ENCODE assay signal across 15 mouse cellular contexts in genomic region chr8:26833784-26834183, GRCm38 (mm10).
DNase-seq lines count a peak whose midpoint lies in the region; ATAC-seq and TF ChIP-seq lines count a peak whose summit lies in the region.
"Had no signal": no experiment of that assay in that cellular context is flagged by ENCODE, and none has a peak within 500 bp of the region (broad histone marks: within the 10 kb centered on the region; RNA-seq: fewer than 3 reads in every experiment).

No protein-coding gene starts in this region.

- no peaks in the 10 kb centered on the region for H3K36me3 ChIP-seq in hindbrain, embryonic 10.5 days
- no peaks in the 10 kb centered on the region for H3K36me3 ChIP-seq in hindbrain, postnatal 0 days (ENCODE audit: insufficient read depth, low read length)
- H3K36me3 ChIP-seq in midbrain, embryonic 11.5 days (ENCODE audit: control insufficient read depth, insufficient read depth, low read length) = no peaks in the 10 kb centered on the region
- H3K36me3 ChIP-seq in midbrain, embryonic 14.5 days (ENCODE audit: control insufficient read depth, insufficient read depth, low read length) = no peaks in the 10 kb centered on the region
- H3K36me3 ChIP-seq in stomach, embryonic 14.5 days (ENCODE audit: control insufficient read depth, insufficient read depth, low read length) = no peaks in the 10 kb centered on the region
- no peaks in the 10 kb centered on the region for H3K36me3 ChIP-seq in stomach, postnatal 0 days (ENCODE audit: control insufficient read depth, insufficient read depth, low read length)
- H3K36me3 ChIP-seq in limb, embryonic 10.5 days = no peaks in the 10 kb centered on the region
- H3K36me3 ChIP-seq: embryonic facial prominence, embryonic 12.5 days; forebrain, embryonic 12.5 days had no signal

- H3K9me3 ChIP-seq in hindbrain, embryonic 10.5 days = no peaks in the 10 kb centered on the region
- no peaks in the 10 kb centered on the region for H3K9me3 ChIP-seq in hindbrain, postnatal 0 days (ENCODE audit: low read length)
- no peaks in the 10 kb centered on the region for H3K9me3 ChIP-seq in midbrain, embryonic 11.5 days (ENCODE audit: control insufficient read depth, low read length)
- no peaks in the 10 kb centered on the region for H3K9me3 ChIP-seq in midbrain, embryonic 14.5 days (ENCODE audit: control insufficient read depth, low read length)
- no peaks in the 10 kb centered on the region for H3K9me3 ChIP-seq in stomach, embryonic 14.5 days (ENCODE audit: control insufficient read depth, low read depth, low read length)
- no peaks in the 10 kb centered on the region for H3K9me3 ChIP-seq in stomach, postnatal 0 days (ENCODE audit: control insufficient read depth, low read length)
- H3K9me3 ChIP-seq in limb, embryonic 10.5 days (replicated peaks) = no peaks in the 10 kb centered on the region
- H3K9me3 ChIP-seq: embryonic facial prominence, embryonic 12.5 days; forebrain, embryonic 12.5 days had no signal

- H3K4me3 ChIP-seq in hindbrain, embryonic 10.5 days = no peak overlapping the region
- no peak overlapping the region for H3K4me3 ChIP-seq in hindbrain, postnatal 0 days (ENCODE audit: low read length)
- no peak overlapping the region for H3K4me3 ChIP-seq in midbrain, embryonic 11.5 days (ENCODE audit: low read depth, low read length)
- no peak overlapping the region for H3K4me3 ChIP-seq in midbrain, embryonic 14.5 days (replicated peaks; ENCODE audit: low read depth, low read length)
- H3K4me3 ChIP-seq in stomach, embryonic 14.5 days (ENCODE audit: low read depth, low read length) = no peak overlapping the region
- no peak overlapping the region for H3K4me3 ChIP-seq in stomach, postnatal 0 days (ENCODE audit: low read depth, low read length)
- H3K4me3 ChIP-seq in limb, embryonic 10.5 days = no peak overlapping the region
- H3K4me3 ChIP-seq: embryonic facial prominence, embryonic 12.5 days; forebrain, embryonic 12.5 days had no signal

- H3K9ac ChIP-seq in hindbrain, postnatal 0 days (replicated peaks; ENCODE audit: low read length) = no peak overlapping the region
- H3K9ac ChIP-seq in midbrain, embryonic 11.5 days (ENCODE audit: low read length) = no peak overlapping the region
- H3K9ac ChIP-seq in midbrain, embryonic 14.5 days (replicated peaks; ENCODE audit: low read length) = no peak overlapping the region
- H3K9ac ChIP-seq in stomach, embryonic 14.5 days (replicated peaks; ENCODE audit: low read depth, low read length) = no peak overlapping the region
- no peak overlapping the region for H3K9ac ChIP-seq in stomach, postnatal 0 days (ENCODE audit: low read length)
- H3K9ac ChIP-seq: embryonic facial prominence, embryonic 12.5 days; forebrain, embryonic 12.5 days had no signal

- H3K27me3 ChIP-seq in hindbrain, embryonic 10.5 days (ENCODE audit: insufficient read depth, poor library complexity, severe bottlenecking) = peaks cover 23% of the 10 kb centered on the region
- H3K27me3 ChIP-seq in hindbrain, postnatal 0 days (ENCODE audit: insufficient read depth, low read length) = no peaks in the 10 kb centered on the region
- no peaks in the 10 kb centered on the region for H3K27me3 ChIP-seq in midbrain, embryonic 11.5 days (ENCODE audit: control insufficient read depth, insufficient read depth, low read length)
- no peaks in the 10 kb centered on the region for H3K27me3 ChIP-seq in midbrain, embryonic 14.5 days (ENCODE audit: control insufficient read depth, insufficient read depth, low read length)
- H3K27me3 ChIP-seq in stomach, embryonic 14.5 days (ENCODE audit: control insufficient read depth, insufficient read depth, low read length) = no peaks in the 10 kb centered on the region
- H3K27me3 ChIP-seq in stomach, postnatal 0 days (ENCODE audit: control insufficient read depth, insufficient read depth, low read length) = no peaks in the 10 kb centered on the region
- peaks cover 66% of the 10 kb centered on the region for H3K27me3 ChIP-seq in limb, embryonic 10.5 days (ENCODE audit: low read depth, poor library complexity, severe bottlenecking)

- TF ChIP-seq CTCF in hindbrain, postnatal 0 days (IDR thresholded peaks at IDR 0.05; ENCODE audit: low read depth) = no peak
- no peak for TF ChIP-seq CTCF in stomach, postnatal 0 days (IDR thresholded peaks at IDR 0.05; ENCODE audit: low read depth)

- 54% methylated on average over 5 of the region's 5 CpGs for WGBS in hindbrain, embryonic 10.5 days
- 57% methylated on average over 5 of the region's 5 CpGs for WGBS in hindbrain, postnatal 0 days
- 54% methylated on average over 5 of the region's 5 CpGs for WGBS in midbrain, embryonic 11.5 days
- WGBS in midbrain, embryonic 14.5 days = 61% methylated on average over 5 of the region's 5 CpGs
- 49% methylated on average over 5 of the region's 5 CpGs for WGBS in stomach, embryonic 14.5 days
- 68% methylated on average over 5 of the region's 5 CpGs for WGBS in stomach, postnatal 0 days
- WGBS in limb, embryonic 10.5 days = 24% methylated on average over 5 of the region's 5 CpGs

- no peak for DNase-seq in hindbrain, embryonic 10.5 days (ENCODE audit: low spot score)
- DNase-seq in hindbrain, postnatal 0 days (ENCODE audit: low spot score) = no peak
- peak; percentile 80 for DNase-seq in midbrain, embryonic 11.5 days (ENCODE audit: low spot score, missing footprints)
- DNase-seq in midbrain, embryonic 14.5 days = no peak
- no peak for DNase-seq in stomach, postnatal 0 days (ENCODE audit: low spot score)
- no peak for DNase-seq in limb, embryonic 10.5 days (ENCODE audit: low spot score)
- DNase-seq in gastrocnemius, postnatal 4 days (ENCODE audit: low spot score in 2 of 2) = no peak
- DNase-seq: cerebellum, adult 11 months; cerebellum, adult 18-20 months; cerebellum, adult 8-10 months; cerebellum, adult 9-11 months; cerebellum, postnatal 36 days had no signal

- H3K4me1 ChIP-seq in hindbrain, embryonic 10.5 days (replicated peaks) = peaks cover 36% of the 10 kb centered on the region
- H3K4me1 ChIP-seq in hindbrain, postnatal 0 days (ENCODE audit: insufficient read depth, low read length) = peaks cover 5% of the 10 kb centered on the region; the same call in 1 of the 2 replicates
- H3K4me1 ChIP-seq in midbrain, embryonic 11.5 days (ENCODE audit: control insufficient read depth, insufficient read depth, low read length) = no peaks in the 10 kb centered on the region
- H3K4me1 ChIP-seq in midbrain, embryonic 14.5 days (ENCODE audit: control insufficient read depth, insufficient read depth, low read length) = no peaks in the 10 kb centered on the region
- peaks cover 29% of the 10 kb centered on the region for H3K4me1 ChIP-seq in stomach, embryonic 14.5 days (ENCODE audit: control insufficient read depth, insufficient read depth, low read length)
- peaks cover 5% of the 10 kb centered on the region; the same call in 1 of the 2 replicates for H3K4me1 ChIP-seq in stomach, postnatal 0 days (replicated peaks; ENCODE audit: control insufficient read depth, insufficient read depth)
- peaks cover 89% of the 10 kb centered on the region for H3K4me1 ChIP-seq in limb, embryonic 10.5 days

- no peak for ATAC-seq in hindbrain, postnatal 0 days
- ATAC-seq in midbrain, embryonic 11.5 days (ENCODE audit: low FRiP score) = no peak
- no peak for ATAC-seq in midbrain, embryonic 14.5 days (ENCODE audit: low FRiP score, low TSS enrichment)
- ATAC-seq in stomach, embryonic 14.5 days (ENCODE audit: insufficient number of reproducible peaks, insufficient read depth, low FRiP score, low read depth) = 0 out of 2 replicates have a peak, but pooled peaks have one; percentile 10
- ATAC-seq in stomach, postnatal 0 days (ENCODE audit: low FRiP score, low TSS enrichment) = no peak

- H3K4me2 ChIP-seq in hindbrain, postnatal 0 days (ENCODE audit: low read depth, low read length) = no peak overlapping the region
- no peak overlapping the region for H3K4me2 ChIP-seq in midbrain, embryonic 11.5 days
- no peak overlapping the region for H3K4me2 ChIP-seq in midbrain, embryonic 14.5 days (ENCODE audit: low read length)
- H3K4me2 ChIP-seq in stomach, embryonic 14.5 days (replicated peaks; ENCODE audit: low read depth, low read length) = no peak overlapping the region
- H3K4me2 ChIP-seq in stomach, postnatal 0 days (replicated peaks; ENCODE audit: low read depth) = no peak overlapping the region
- H3K4me2 ChIP-seq: embryonic facial prominence, embryonic 12.5 days; forebrain, embryonic 12.5 days had no signal

- no peak for TF ChIP-seq EP300 in stomach, postnatal 0 days (optimal IDR thresholded peaks at IDR 0.05)

- H3K27ac ChIP-seq in hindbrain, embryonic 10.5 days = peak overlapping the region; percentile 23; the same call in 1 of the 2 replicates
- no peak overlapping the region for H3K27ac ChIP-seq in hindbrain, postnatal 0 days
- no peak overlapping the region for H3K27ac ChIP-seq in midbrain, embryonic 11.5 days (ENCODE audit: low read depth, low read length)
- no peak overlapping the region for H3K27ac ChIP-seq in midbrain, embryonic 14.5 days (replicated peaks; ENCODE audit: low read depth, low read length)
- no peak overlapping the region for H3K27ac ChIP-seq in stomach, embryonic 14.5 days (ENCODE audit: low read length)
- no peak overlapping the region for H3K27ac ChIP-seq in stomach, postnatal 0 days (replicated peaks)
- peak overlapping the region; percentile 56 for H3K27ac ChIP-seq in limb, embryonic 10.5 days

Comparison
In these comparisons a context has a peak if more than half of its experiments do, and no peak if none do; other contexts are left out.
1. H3K27ac ChIP-seq: peak in hindbrain, embryonic 10.5 days (single experiment) and limb, embryonic 10.5 days (single experiment); none in hindbrain, postnatal 0 days (single experiment), midbrain, embryonic 11.5 days (single experiment), midbrain, embryonic 14.5 days (single experiment), stomach, embryonic 14.5 days (single experiment) and stomach, postnatal 0 days (single experiment).